Mouse (Mus musculus): ENCODE measurements around the gene Ntsr2. TPM values are rescaled to one million over a fixed set of nuclear protein-coding genes. Genes with fewer than 3 reads are reported as not detected.

Ntsr2 gene
- 1 to 10 TPM; 2.3 to 3.2 TPM for total RNA-seq (2021)
- long read RNA-seq, experiment 1, partial matches to known transcripts, result 0 of 3 reads
- long read RNA-seq, experiment 1, other reads (novel, unspliced or antisense), result 1 of 3 reads
- long read RNA-seq, experiment 2, partial matches to known transcripts, result 0 of 2 reads
- long read RNA-seq, experiment 2, other reads (novel, unspliced or antisense), result 1 of 2 reads

- DNase-seq, result peak; percentile 78
These were observed at the start of gene Ntsr2 for GRCm38 (mm10) chr12:16653332-16654093. Gene Ntsr2, plus strand, starts transcription at chr12:16653382.

GRCm38 (mm10) chr12:16605624-16606023 is 47.6 kb upstream of the Ntsr2 start:
- no peak for DNase-seq

GRCm38 (mm10) chr12:16610936-16611335 is 42.2 kb upstream of the Ntsr2 start, which contains the start of gene Lpin1:
Gene Lpin1, minus strand, starts transcription at chr12:16610966.
- DNase-seq, result no peak

- DNase-seq, result no peak
These were observed 38.6 kb upstream of the Ntsr2 start for GRCm38 (mm10) chr12:16614556-16614955.

- no peak for DNase-seq
These were observed 37.4 kb upstream of the Ntsr2 start for GRCm38 (mm10) chr12:16615738-16616137.

- peak; percentile 91 for DNase-seq
These were observed 34.5 kb upstream of the Ntsr2 start for GRCm38 (mm10) chr12:16618512-16619274.

GRCm38 (mm10) chr12:16619453-16619852 is 33.7 kb upstream of the Ntsr2 start:
- DNase-seq, result no peak

- no peak for DNase-seq
These were observed 33.0 kb upstream of the Ntsr2 start for GRCm38 (mm10) chr12:16620230-16620629.

- DNase-seq, result peak; percentile 74
These were observed 22.9 kb upstream of the Ntsr2 start for GRCm38 (mm10) chr12:16630152-16630865.

GRCm38 (mm10) chr12:16630866-16631185 is 22.4 kb upstream of the Ntsr2 start:
- DNase-seq, result no peak

- no peak for DNase-seq
These were observed 21.8 kb upstream of the Ntsr2 start for GRCm38 (mm10) chr12:16631423-16631822.

- DNase-seq, result no peak
These were observed 19.9 kb upstream of the Ntsr2 start for GRCm38 (mm10) chr12:16633235-16633634.

- peak; percentile 38 for DNase-seq
These were observed 18.9 kb upstream of the Ntsr2 start for GRCm38 (mm10) chr12:16634075-16634813.

GRCm38 (mm10) chr12:16635816-16636215 is 17.4 kb upstream of the Ntsr2 start:
- DNase-seq, result no peak

- peak; percentile 36 for DNase-seq
These were observed 14.0 kb upstream of the Ntsr2 start for GRCm38 (mm10) chr12:16639078-16639771.

GRCm38 (mm10) chr12:16640075-16640474 is 13.1 kb upstream of the Ntsr2 start:
- peak; percentile 70 for DNase-seq

GRCm38 (mm10) chr12:16642000-16642399 is 11.2 kb upstream of the Ntsr2 start:
- peak; percentile 21 for DNase-seq

GRCm38 (mm10) chr12:16643508-16644345 is 9.5 kb upstream of the Ntsr2 start:
- peak; percentile 89 for DNase-seq

GRCm38 (mm10) chr12:16644698-16645097 is 8.5 kb upstream of the Ntsr2 start:
- no peak for DNase-seq

- peak; percentile 71 for DNase-seq
These were observed 6.3 kb upstream of the Ntsr2 start for GRCm38 (mm10) chr12:16646780-16647409.

Data from gastrocnemius, postnatal 25 days (tissue).